8 mouse cellular contexts compared by ENCODE assay signal in genomic region chrX:93832337-93832884, GRCm38 (mm10). TPM values are rescaled to one million over a fixed set of nuclear protein-coding genes. Genes with fewer than 3 reads are reported as not detected.
DNase-seq lines count a peak whose midpoint lies in the region; ATAC-seq and TF ChIP-seq lines count a peak whose summit lies in the region.

No protein-coding gene starts in this region.

- DNase-seq in gastrocnemius, adult 2 months = no peak
- DNase-seq in gastrocnemius, postnatal 10 days = no peak
- no peak for DNase-seq in forebrain, postnatal 0 days
- DNase-seq in left cerebral cortex, postnatal 25 days (ENCODE audit: low spot score in 2 of 2) = no peak
- no peak for DNase-seq in embryo, embryonic 10 days (ENCODE audit: low spot score)
- no peak for DNase-seq in right cerebral cortex, adult 2 months (ENCODE audit: low spot score in 2 of 2)

- H3K9ac ChIP-seq in forebrain, postnatal 0 days = 0 out of 2 replicates have a peak overlapping the region, but pooled peaks have one; percentile 56
- peak overlapping the region; percentile 80 for H3K9ac ChIP-seq in liver, embryonic 16.5 days (ENCODE audit: low read depth, low read length)

- no peaks in the 10 kb centered on the region for H3K4me1 ChIP-seq in forebrain, postnatal 0 days (ENCODE audit: insufficient read depth)
- H3K4me1 ChIP-seq in liver, embryonic 16.5 days (ENCODE audit: control insufficient read depth, low read depth, low read length) = no peaks in the 10 kb centered on the region; the same call in 1 of the 2 replicates

- peak overlapping the region; percentile 78 for H3K4me3 ChIP-seq in gastrocnemius, adult 2 months
- H3K4me3 ChIP-seq in C2C12 (ENCODE audit: insufficient read depth, poor library complexity, severe bottlenecking) = peak overlapping the region; percentile 23
- H3K4me3 ChIP-seq in forebrain, postnatal 0 days (ENCODE audit: low read depth, low read length) = peak overlapping the region; percentile 57
- peak overlapping the region; percentile 75 for H3K4me3 ChIP-seq in liver, embryonic 16.5 days (ENCODE audit: low read depth, low read length)

- H3K36me3 ChIP-seq in C2C12 (ENCODE audit: control insufficient read depth, insufficient read depth) = no peaks in the 10 kb centered on the region
- H3K36me3 ChIP-seq in forebrain, postnatal 0 days (ENCODE audit: insufficient read depth) = no peaks in the 10 kb centered on the region
- H3K36me3 ChIP-seq in liver, embryonic 16.5 days (ENCODE audit: control insufficient read depth, insufficient read depth) = no peaks in the 10 kb centered on the region

- ATAC-seq in forebrain, postnatal 0 days = no peak
- no peak for ATAC-seq in liver, embryonic 16.5 days (ENCODE audit: low read depth)

- no peaks in the 10 kb centered on the region for H3K9me3 ChIP-seq in forebrain, postnatal 0 days (ENCODE audit: low read length)
- no peaks in the 10 kb centered on the region for H3K9me3 ChIP-seq in liver, embryonic 16.5 days (replicated peaks; ENCODE audit: control insufficient read depth, low read length)

- intact Hi-C loops in gastrocnemius, adult 2 months (cut with DNase I) = no loop called here
- intact Hi-C loops in left cerebral cortex, postnatal 25 days (cut with DNase I) = no loop called here

- H3K27ac ChIP-seq in gastrocnemius, adult 2 months = peak overlapping the region; percentile 63
- H3K27ac ChIP-seq in forebrain, postnatal 0 days (ENCODE audit: low read depth, low read length) = 0 out of 2 replicates have a peak overlapping the region, but pooled peaks have one; percentile 5
- H3K27ac ChIP-seq in liver, embryonic 16.5 days (ENCODE audit: low read length) = 0 out of 2 replicates have a peak overlapping the region, but pooled peaks have one; percentile 17

- peak overlapping the region; percentile 35 for H3ac ChIP-seq in C2C12 (ENCODE audit: control insufficient read depth, insufficient read length, low read depth)

- H3K79me3 ChIP-seq in C2C12 (ENCODE audit: low read depth) = peaks cover 4% of the 10 kb centered on the region

- no peak for TF ChIP-seq CTCF in gastrocnemius, adult 2 months (IDR thresholded peaks at IDR 0.05)
- TF ChIP-seq CTCF in C2C12 (IDR thresholded peaks at IDR 0.05; ENCODE audit: control insufficient read depth, insufficient read depth, insufficient read length) = no peak
- TF ChIP-seq CTCF in forebrain, postnatal 0 days (IDR thresholded peaks at IDR 0.05; ENCODE audit: low read depth) = no peak

- 36% methylated on average over 14 of the region's 14 CpGs for WGBS in forebrain, postnatal 0 days
- WGBS in liver, embryonic 16.5 days (ENCODE audit: insufficient replicate concordance) = 34% methylated on average over 14 of the region's 14 CpGs

- H3K4me2 ChIP-seq in forebrain, postnatal 0 days (ENCODE audit: low read depth) = peak overlapping the region; percentile 54
- H3K4me2 ChIP-seq in liver, embryonic 16.5 days (ENCODE audit: low read depth, low read length) = peak overlapping the region; percentile 62

- peaks cover 10% of the 10 kb centered on the region for H3K79me2 ChIP-seq in C2C12 (ENCODE audit: control insufficient read depth, insufficient read depth)

- no peaks in the 10 kb centered on the region for H3K27me3 ChIP-seq in C2C12 (ENCODE audit: control insufficient read depth, insufficient read depth, insufficient read length)
- H3K27me3 ChIP-seq in forebrain, postnatal 0 days (ENCODE audit: insufficient read depth, low read length) = no peaks in the 10 kb centered on the region
- peaks cover 2% of the 10 kb centered on the region; the same call in 1 of the 2 replicates for H3K27me3 ChIP-seq in liver, embryonic 16.5 days (ENCODE audit: control insufficient read depth, insufficient read depth, low read depth, low read length)

TF ChIP-seq in C2C12, 6 proteins besides CTCF, POLR2A, EP300 and RAD21:
- no peak for TF ChIP-seq USF1 (IDR thresholded peaks at IDR 0.05; ENCODE audit: low read depth)
- no peak for TF ChIP-seq FOSL1 (IDR thresholded peaks at IDR 0.05; ENCODE audit: insufficient read depth, low read length, poor library complexity, severe bottlenecking)

RNA-seq across cellular contexts. Expression of gene Pdk3, which starts 0.4 kb away (rescaled TPM):
- total RNA-seq in gastrocnemius, adult 2 months (2021) = under 1 TPM; 0.84 to 0.89 TPM
- total RNA-seq in gastrocnemius, postnatal 10 days (2021) = 10 to 100 TPM in 1 of 2 experiments, 1 to 10 TPM in 1; 7.6 to 10.6 TPM
- 20.4 TPM for polyA plus RNA-seq in C2C12 (2012; fragmentation: generic; extraction: Trizol)
- total RNA-seq in forebrain, postnatal 0 days (2014; rRNA removed) = 25.3 and 28.4 TPM in 2 replicates
- 20.7 and 25.2 TPM in 2 replicates for polyA plus RNA-seq in forebrain, postnatal 0 days (2015; fragmentation: Nextera tagmentation; extraction: Ambion mirVana)
- polyA plus RNA-seq in liver, embryonic 16.5 days (2015; fragmentation: Nextera tagmentation; extraction: Ambion mirVana) = 27.5 and 29.9 TPM in 2 replicates
- total RNA-seq in left cerebral cortex, postnatal 25 days (2021) = 10 to 100 TPM; 38.3 to 38.4 TPM

Comparison
In these comparisons a context has a peak if more than half of its experiments do, and no peak if none do; other contexts are left out.
1. RNA of gene Pdk3, which starts 0.4 kb away (total RNA-seq): 38.3 to 38.4 TPM in left cerebral cortex, postnatal 25 days, 25.3 to 28.4 TPM in forebrain, postnatal 0 days and 7.6 to 10.6 TPM in gastrocnemius, postnatal 10 days; 0.84 to 0.89 TPM in gastrocnemius, adult 2 months; every median in the first group is over 4 times any median in the second.
2. H3K27ac ChIP-seq: peak in every context shown above with its lines; median percentile 63 in gastrocnemius, adult 2 months; 17 in liver, embryonic 16.5 days; 5 in forebrain, postnatal 0 days.
3. H3K4me3 ChIP-seq: peak in every context shown above with its lines; median percentile 78 in gastrocnemius, adult 2 months; 75 in liver, embryonic 16.5 days; 57 in forebrain, postnatal 0 days; 23 in C2C12.